Mouse (Mus musculus) liver, embryonic 14 days (tissue): Measurements from ENCODE around the gene H1fx. TPM values are rescaled to one million over a fixed set of nuclear protein-coding genes. Genes with fewer than 3 reads are reported as not detected.

ENCODE experiments used
- polyA plus RNA-seq: library from polyadenylated mRNA; depleted of rRNA; stranded (reverse); fragments of >200 nt; gene quantifications from 2 replicates; pipeline ENCODE4 v1.2.3, GENCODE M21; 2012; rRNA removed

Gene H1fx
- polyA plus RNA-seq: 4.9 and 5.2 TPM in 2 replicates

GRCm38 (mm10) chr6:87981547-87982256, at the start of gene H1fx:
H1fx (minus strand) TSS chr6:87981637.

Other genes with a start within 250 kb of the H1fx start
- gene Gp9, start 203.6 kb downstream of the H1fx start, polyA plus RNA-seq: 31.8 and 34.2 TPM in 2 replicates
- 15.5 and 21.2 TPM in 2 replicates for gene Rab43, start 169.5 kb downstream of the H1fx start, polyA plus RNA-seq
- 5.1 and 6.2 TPM in 2 replicates for gene Gm45140, start 145.8 kb downstream of the H1fx start, polyA plus RNA-seq
- gene Isy1, start 142.8 kb downstream of the H1fx start, polyA plus RNA-seq: 17.1 and 17.5 TPM in 2 replicates
- gene Cnbp, start 130.5 kb downstream of the H1fx start, polyA plus RNA-seq: 188 and 223 TPM in 2 replicates
- 19.2 and 24.4 TPM in 2 replicates for gene Copg1, start 93.8 kb downstream of the H1fx start, polyA plus RNA-seq
- 11.1 and 11.4 TPM in 2 replicates for gene Hmces, start 67.7 kb downstream of the H1fx start, polyA plus RNA-seq
- gene Rab7, start 63.6 kb upstream of the H1fx start, polyA plus RNA-seq: 78.5 and 85.9 TPM in 2 replicates
- gene Rpn1, start 102.8 kb upstream of the H1fx start, polyA plus RNA-seq: 68.6 and 77.0 TPM in 2 replicates
- gene Gata2, start 212.3 kb upstream of the H1fx start, polyA plus RNA-seq: 1.8 and 2.2 TPM in 2 replicates
- gene Dnajb8, start 240.6 kb upstream of the H1fx start, polyA plus RNA-seq: not detected in 2 replicates